Mouse (Mus musculus): ENCODE measurements around the gene Arhgef15.

DNA sequence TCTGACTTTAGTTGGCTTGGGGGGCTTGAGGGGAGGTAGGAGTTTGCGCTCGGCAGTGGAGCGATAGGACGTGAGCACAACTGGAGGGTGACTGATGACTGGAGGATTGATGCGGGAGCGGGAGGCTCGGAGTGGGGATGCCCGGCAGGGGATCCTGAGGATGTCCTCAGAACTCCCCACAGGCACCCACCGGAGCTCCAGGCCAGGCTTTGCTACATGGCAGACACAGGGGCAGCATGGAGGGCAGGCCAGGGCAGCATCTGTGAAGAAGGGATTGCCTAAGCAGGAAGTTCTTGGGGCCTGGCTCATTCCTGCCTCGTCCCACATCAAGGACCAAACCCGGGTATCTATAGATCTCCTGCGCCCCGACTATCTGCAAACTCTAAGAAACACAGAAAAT lies 3.4 kb downstream of the Arhgef15 start:
- TF ChIP-seq GATA1 (IDR thresholded peaks at IDR 0.05; ENCODE audit: borderline replicate concordance, low read length) (no peak), FLI1 (IDR thresholded peaks at IDR 0.05; ENCODE audit: low read length) (no peak)

Data from megakaryocyte, embryonic 14.5 days (primary cell).